Mouse (Mus musculus): ENCODE results near the gene Tpst2. TPM values are rescaled to one million over a fixed set of nuclear protein-coding genes. Genes with fewer than 3 reads are reported as not detected.

Gene Tpst2
- polyA plus RNA-seq, 1 experiment from 2014 or later, result 41.2 TPM

DNA sequence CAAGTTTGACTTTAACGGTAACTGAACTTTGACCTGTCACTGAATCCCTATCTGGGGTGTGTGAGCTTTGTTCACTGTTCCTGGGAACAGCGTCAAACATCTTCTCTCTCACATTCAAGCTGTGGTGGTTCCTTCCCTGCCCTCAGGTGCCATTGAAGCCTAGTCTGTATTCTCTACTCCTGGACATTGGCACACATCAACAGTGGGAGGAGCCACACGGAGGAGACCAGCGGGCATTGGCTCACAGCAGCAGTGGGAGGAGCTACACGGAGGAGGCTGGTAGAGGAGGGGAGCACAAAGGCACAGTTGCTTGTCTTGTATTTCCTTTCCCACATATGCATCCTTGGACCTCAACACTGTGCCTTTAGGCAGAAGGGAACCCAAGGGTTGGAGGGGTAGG lies 33.5 kb upstream of the Tpst2 start:
- Histone ChIP-seq H3K27me3 (ENCODE audit: insufficient read depth, poor library complexity, severe bottlenecking) (peaks cover 49% of the 10 kb centered on the region), H3K27ac (0 out of 2 replicates have a peak overlapping the region, but pooled peaks have one; percentile 36), H3K4me3 (no peak overlapping the region), H3K9me3 (no peaks in the 10 kb centered on the region), H3K4me1 (peaks cover 20% of the 10 kb centered on the region), H3K36me3 (no peaks in the 10 kb centered on the region)
- no peak for DNase-seq (ENCODE audit: low spot score)
- WGBS, result 51% methylated on average over 5 of the region's 5 CpGs

DNA sequence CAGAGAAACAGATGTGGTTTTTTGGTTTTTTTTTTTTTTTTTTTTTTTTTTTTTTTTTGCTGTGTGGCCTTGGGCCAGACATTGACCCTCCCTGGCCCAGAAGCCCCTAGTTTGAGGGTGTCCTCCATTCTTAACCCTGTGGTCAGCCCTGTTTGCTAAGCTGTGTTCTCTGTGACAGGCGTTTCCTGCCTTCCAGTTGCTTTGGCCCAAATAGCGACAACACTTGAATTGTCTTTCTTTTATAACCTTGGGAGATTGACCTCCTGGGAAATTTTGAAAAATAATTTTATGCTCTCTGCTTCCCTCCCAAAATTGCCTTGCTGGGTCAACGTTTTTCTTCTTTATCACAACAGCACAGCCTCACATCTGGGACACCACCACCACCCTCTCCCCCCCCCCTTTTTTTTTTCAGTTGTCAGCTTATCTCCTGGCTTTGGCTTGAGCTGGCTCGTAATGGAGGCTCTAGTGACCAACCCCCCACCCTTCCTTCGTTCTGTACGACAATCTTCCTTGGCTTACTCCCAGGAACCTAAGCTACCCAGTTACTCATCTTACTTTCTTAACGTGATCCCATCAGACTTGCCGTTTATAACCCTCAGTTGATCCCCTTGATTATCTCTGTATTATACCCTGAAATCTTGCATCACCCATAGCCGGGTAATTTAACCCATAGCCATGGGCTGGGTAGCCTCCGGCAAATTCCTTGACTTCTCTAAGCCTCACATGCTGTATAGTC lies 32.8 kb upstream of the Tpst2 start:
- 47% methylated on average over 10 of the region's 10 CpGs for WGBS
- no peak overlapping the region for H3K4me3 ChIP-seq
- H3K9me3 ChIP-seq, result no peaks in the 10 kb centered on the region
- H3K36me3 ChIP-seq, result no peaks in the 10 kb centered on the region
- H3K27me3 ChIP-seq (ENCODE audit: insufficient read depth, poor library complexity, severe bottlenecking), result peaks cover 47% of the 10 kb centered on the region
- peak overlapping the region; percentile 42 for H3K27ac ChIP-seq
- H3K4me1 ChIP-seq, result peaks cover 20% of the 10 kb centered on the region
- no peak for DNase-seq (ENCODE audit: low spot score)

DNA sequence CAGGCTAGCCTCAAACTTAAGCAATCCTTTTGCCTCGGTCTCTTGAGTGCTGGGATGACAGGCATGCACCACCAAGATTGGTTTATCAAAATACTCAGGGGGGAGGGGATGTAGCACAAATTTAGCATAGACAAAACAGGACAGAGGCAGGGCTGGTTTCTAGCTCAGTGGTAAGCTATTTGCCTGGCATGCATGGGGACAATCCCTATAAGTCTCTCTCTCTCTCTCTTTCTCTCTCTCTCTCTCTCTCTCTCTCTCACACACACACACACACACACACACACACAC lies 32.3 kb upstream of the Tpst2 start:
- no peak overlapping the region for H3K4me3 ChIP-seq
- no peak for DNase-seq (ENCODE audit: low spot score)
- H3K27ac ChIP-seq, result peak overlapping the region; percentile 42
- peaks cover 20% of the 10 kb centered on the region for H3K4me1 ChIP-seq
- H3K9me3 ChIP-seq, result no peaks in the 10 kb centered on the region
- H3K27me3 ChIP-seq (ENCODE audit: insufficient read depth, poor library complexity, severe bottlenecking), result peaks cover 47% of the 10 kb centered on the region
- no peaks in the 10 kb centered on the region for H3K36me3 ChIP-seq
- WGBS, result 24% methylated on average over 1 of the region's 1 CpGs

DNA sequence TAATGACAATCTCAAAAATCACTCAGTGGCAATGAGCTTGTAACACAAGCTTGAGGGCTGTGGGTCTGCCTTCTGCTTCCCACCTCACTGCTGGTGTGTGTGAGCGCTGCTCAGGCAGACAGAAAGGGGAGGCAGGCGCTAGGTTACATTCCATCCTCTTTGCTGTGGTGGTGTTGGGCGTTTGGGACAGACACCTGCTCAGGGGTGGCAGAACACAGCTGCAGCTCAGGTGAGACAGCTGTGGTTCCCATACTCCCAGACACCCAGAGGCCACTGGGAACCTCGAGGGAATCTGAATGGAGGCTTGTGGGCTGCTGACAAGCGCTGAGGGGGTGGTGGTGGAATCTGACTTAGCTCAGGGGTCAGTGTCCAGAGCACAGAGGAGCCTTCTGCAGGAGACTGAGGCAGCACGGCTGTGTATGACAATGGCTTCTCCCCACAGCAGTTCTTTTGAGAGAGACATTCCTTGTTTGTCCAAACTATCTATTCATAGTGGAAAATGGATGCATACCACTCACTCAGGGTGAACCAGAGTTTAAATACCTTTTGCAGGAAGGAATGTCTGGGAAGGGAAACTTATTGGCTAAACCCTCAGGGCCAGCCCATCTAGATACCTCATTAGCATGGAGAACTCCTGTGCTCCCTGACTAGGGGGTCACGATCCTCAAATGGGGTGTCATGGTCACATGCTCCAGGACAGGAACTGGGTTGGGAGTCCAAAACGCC lies 31.4 kb upstream of the Tpst2 start:
- H3K27ac ChIP-seq, result no peak overlapping the region

DNA sequence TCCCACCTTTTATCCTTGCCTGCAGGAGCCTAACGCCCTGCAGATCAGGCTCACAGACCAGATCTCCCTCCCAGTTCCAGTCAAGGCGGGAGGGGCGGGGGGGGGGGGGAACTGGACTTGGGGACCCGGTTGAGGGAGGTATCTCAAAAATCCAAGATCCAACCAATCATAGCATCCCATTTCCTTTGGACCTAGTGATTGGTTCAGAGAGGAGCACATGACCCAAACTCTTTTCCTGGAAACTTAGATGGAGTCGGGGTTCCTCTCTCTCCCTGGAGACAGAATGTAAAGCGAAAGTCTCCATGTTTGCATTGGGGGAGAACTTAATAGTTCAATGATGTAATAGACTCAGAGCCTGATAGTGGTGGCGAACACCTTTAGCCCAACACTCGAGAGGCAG lies 29.1 kb upstream of the Tpst2 start:
- Histone ChIP-seq H3K36me3 (no peaks in the 10 kb centered on the region), H3K27ac (no peak overlapping the region), H3K4me1 (peaks cover 19% of the 10 kb centered on the region), H3K9me3 (no peaks in the 10 kb centered on the region), H3K4me3 (no peak overlapping the region), H3K27me3 (ENCODE audit: insufficient read depth, poor library complexity, severe bottlenecking) (peaks cover 52% of the 10 kb centered on the region)
- WGBS, result 41% methylated on average over 8 of the region's 8 CpGs
- no peak for DNase-seq (ENCODE audit: low spot score)

More for the DNA sequence above, 31.4 kb upstream of the Tpst2 start:
- Histone ChIP-seq H3K4me1 (peaks cover 20% of the 10 kb centered on the region), H3K36me3 (no peaks in the 10 kb centered on the region), H3K9me3 (no peaks in the 10 kb centered on the region), H3K4me3 (no peak overlapping the region), H3K27me3 (ENCODE audit: insufficient read depth, poor library complexity, severe bottlenecking) (peaks cover 42% of the 10 kb centered on the region)
- WGBS, result 43% methylated on average over 8 of the region's 8 CpGs
- DNase-seq (ENCODE audit: low spot score), result no peak

DNA sequence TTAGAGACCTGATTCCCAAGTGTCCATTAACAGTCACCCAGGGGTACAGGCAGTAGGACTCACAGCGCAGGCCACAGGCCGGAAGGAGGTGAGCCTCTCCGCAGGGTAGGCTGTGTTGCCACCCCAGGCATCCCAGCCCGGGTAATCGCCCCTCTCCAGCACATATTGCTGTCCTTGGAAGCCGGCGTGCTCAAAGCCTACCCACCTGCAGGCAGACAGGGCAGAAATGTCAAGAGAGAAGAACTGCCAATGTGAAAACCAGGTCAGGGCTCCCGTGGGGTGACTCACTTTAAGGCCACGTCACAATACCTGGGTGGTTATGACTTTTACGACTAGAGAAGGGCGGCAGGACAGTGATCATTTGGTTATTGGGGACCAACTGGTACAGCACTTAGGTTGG lies 27.4 kb upstream of the Tpst2 start:
- Histone ChIP-seq H3K9me3 (no peaks in the 10 kb centered on the region), H3K4me3 (no peak overlapping the region), H3K27me3 (ENCODE audit: insufficient read depth, poor library complexity, severe bottlenecking) (peaks cover 61% of the 10 kb centered on the region), H3K36me3 (no peaks in the 10 kb centered on the region), H3K27ac (no peak overlapping the region), H3K4me1 (peaks cover 22% of the 10 kb centered on the region)
- no peak for DNase-seq (ENCODE audit: low spot score)
- WGBS, result 84% methylated on average over 11 of the region's 11 CpGs

DNA sequence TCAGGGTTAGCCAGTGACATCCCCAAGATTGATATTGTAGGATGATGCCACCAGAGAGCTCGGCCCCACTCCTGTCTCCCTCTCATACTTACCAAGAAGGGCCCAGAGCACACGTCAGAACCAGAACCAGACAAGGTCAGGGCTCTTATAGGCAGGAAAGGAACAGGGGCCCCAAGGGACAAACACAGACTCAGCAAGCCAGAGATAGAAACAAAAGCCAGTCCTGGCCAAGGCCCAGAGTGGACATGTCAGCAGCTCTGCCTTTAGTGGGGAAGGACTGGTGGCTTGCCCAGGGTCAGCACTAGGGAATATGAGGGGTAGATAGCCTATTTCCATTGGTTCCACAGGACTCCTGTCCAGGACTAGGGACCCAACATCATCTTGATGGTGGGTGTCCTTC lies 24.1 kb upstream of the Tpst2 start, which contains the start of gene Cryba4:
TSS of gene Cryba4 (minus strand) at position 119 of the 400 bp plus-strand sequence.
- H3K27me3 ChIP-seq (ENCODE audit: insufficient read depth, poor library complexity, severe bottlenecking), result peaks cover 77% of the 10 kb centered on the region

DNA sequence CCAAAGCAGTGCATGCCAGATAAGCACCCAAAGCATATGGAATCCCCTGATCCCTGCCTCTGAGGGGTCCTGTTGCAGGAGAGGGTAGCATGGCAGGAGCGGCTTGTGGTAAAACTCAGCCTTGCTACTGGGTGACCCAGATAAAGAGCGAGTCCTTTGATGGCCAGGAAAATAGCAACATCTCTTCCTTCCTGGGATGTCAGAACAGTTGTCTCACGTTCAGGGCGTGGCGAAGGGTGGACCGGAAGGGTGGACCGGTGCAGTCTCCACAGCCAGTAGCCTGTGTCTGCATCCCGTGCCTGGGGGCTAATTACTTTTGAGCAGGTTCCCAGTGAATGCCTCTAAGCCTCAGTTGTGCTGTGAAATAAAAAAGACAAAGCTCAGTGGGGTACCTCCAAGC lies 23.3 kb upstream of the Tpst2 start:
- peaks cover 17% of the 10 kb centered on the region for H3K4me1 ChIP-seq
- H3K27me3 ChIP-seq (ENCODE audit: insufficient read depth, poor library complexity, severe bottlenecking), result peaks cover 77% of the 10 kb centered on the region
- no peak overlapping the region for H3K4me3 ChIP-seq
- H3K27ac ChIP-seq, result 0 out of 2 replicates have a peak overlapping the region, but pooled peaks have one; percentile 29
- WGBS, result 37% methylated on average over 8 of the region's 8 CpGs
- H3K9me3 ChIP-seq, result no peaks in the 10 kb centered on the region
- H3K36me3 ChIP-seq, result no peaks in the 10 kb centered on the region
- no peak for DNase-seq (ENCODE audit: low spot score)

More for the DNA sequence above, 24.1 kb upstream of the Tpst2 start, which contains the start of gene Cryba4:
- H3K9me3 ChIP-seq, result no peaks in the 10 kb centered on the region
- H3K4me1 ChIP-seq, result peaks cover 17% of the 10 kb centered on the region
- no peaks in the 10 kb centered on the region for H3K36me3 ChIP-seq
- H3K27ac ChIP-seq, result 0 out of 2 replicates have a peak within 1 kb of the TSS, but pooled peaks have one; percentile 29
- H3K4me3 ChIP-seq, result no peak within 1 kb of the TSS
- DNase-seq (ENCODE audit: low spot score), result no peak
- 62% methylated on average over 2 of the region's 2 CpGs for WGBS

DNA sequence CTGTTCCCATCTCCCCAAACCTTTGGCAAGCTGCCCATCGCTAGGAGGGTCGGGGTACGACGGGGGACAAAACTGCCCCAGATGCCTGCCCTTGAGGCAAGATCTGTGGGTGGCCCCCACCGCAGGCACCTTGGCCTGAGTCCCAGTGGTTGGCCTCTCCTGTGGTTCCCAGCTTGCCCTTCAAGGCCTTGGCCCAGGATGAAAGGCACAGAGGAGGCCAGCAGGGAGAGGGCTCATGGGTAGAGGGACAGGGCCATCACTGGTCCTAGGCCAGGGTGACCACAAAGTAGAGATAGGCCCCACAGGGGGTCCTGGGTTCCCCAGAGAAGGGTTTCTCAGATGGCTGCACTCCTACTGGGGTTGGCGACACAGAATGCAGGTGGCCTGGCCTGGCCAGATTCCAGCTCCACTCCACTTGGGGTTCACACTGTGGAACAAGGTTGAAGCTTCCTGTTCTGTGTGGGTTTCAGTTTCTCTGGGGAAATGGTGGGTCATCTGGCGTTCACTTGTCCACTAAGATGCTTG lies 22.1 kb upstream of the Tpst2 start:
- 80% methylated on average over 7 of the region's 7 CpGs for whole genome bisulfite sequencing
- Histone ChIP-seq H3K9me3 (no peaks in the 10 kb centered on the region), H3K4me3 (no peak overlapping the region), H3K27ac (0 out of 2 replicates have a peak overlapping the region, but pooled peaks have one; percentile 16), H3K4me1 (peaks cover 17% of the 10 kb centered on the region), H3K36me3 (no peaks in the 10 kb centered on the region), H3K27me3 (ENCODE audit: insufficient read depth, poor library complexity, severe bottlenecking) (peaks cover 72% of the 10 kb centered on the region)
- DNase-seq (ENCODE audit: low spot score), result no peak

DNA sequence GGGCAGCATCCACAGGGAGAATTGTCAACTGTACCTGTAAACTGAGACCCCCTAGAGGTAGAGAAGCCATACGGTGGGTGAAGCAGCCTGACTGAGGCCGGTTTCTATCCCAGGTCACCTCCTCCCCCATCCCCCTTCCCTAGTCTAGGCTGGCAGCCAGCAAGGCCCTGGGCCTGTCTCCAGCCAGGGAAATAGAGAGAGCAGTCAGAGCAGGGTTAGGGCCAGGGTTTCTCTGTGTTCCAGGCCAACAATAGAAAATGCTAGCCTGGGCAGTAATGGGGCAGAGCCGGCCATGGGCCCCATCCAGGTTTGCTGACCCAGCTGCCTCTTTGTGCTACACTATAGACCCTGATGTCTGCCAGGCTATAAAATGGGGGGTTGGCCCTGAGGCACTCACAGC lies 21.1 kb upstream of the Tpst2 start, which contains the start of gene Crybb1:
TSS of gene Crybb1 (plus strand) at position 390 of the 400 bp plus-strand sequence.
- H3K4me3 ChIP-seq, result no peak within 1 kb of the TSS
- peaks cover 17% of the 10 kb centered on the region for H3K4me1 ChIP-seq
- peaks cover 75% of the 10 kb centered on the region for H3K27me3 ChIP-seq (ENCODE audit: insufficient read depth, poor library complexity, severe bottlenecking)
- no peak for DNase-seq (ENCODE audit: low spot score)
- WGBS, result 60% methylated on average over 3 of the region's 3 CpGs
- H3K9me3 ChIP-seq, result no peaks in the 10 kb centered on the region
- H3K27ac ChIP-seq, result no peak within 1 kb of the TSS
- H3K36me3 ChIP-seq, result no peaks in the 10 kb centered on the region

DNA sequence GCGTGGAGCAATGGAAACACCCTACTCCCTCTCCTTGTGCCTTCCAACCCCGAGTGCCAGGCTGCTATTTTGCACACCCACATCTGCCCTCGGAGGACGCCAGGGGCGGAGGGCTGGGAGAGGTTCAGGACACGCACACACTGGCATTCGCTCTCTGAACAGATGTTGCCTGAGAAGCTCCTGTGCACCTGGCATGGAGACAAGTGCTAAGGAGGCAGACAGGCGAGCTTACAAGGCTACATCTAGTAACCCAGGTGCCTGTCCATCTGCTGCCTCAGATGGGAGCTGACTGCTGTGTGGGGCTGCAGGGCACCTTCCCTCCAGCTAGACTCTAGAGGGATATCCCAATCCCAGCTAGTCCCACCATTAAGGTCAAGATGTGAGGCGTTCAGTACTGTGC lies 20.0 kb upstream of the Tpst2 start:
- 73% methylated on average over 9 of the region's 9 CpGs for WGBS
- Histone ChIP-seq H3K4me3 (no peak overlapping the region), H3K4me1 (peaks cover 17% of the 10 kb centered on the region), H3K27ac (no peak overlapping the region), H3K27me3 (ENCODE audit: insufficient read depth, poor library complexity, severe bottlenecking) (peaks cover 75% of the 10 kb centered on the region), H3K36me3 (no peaks in the 10 kb centered on the region), H3K9me3 (no peaks in the 10 kb centered on the region)
- DNase-seq (ENCODE audit: low spot score), result no peak

DNA sequence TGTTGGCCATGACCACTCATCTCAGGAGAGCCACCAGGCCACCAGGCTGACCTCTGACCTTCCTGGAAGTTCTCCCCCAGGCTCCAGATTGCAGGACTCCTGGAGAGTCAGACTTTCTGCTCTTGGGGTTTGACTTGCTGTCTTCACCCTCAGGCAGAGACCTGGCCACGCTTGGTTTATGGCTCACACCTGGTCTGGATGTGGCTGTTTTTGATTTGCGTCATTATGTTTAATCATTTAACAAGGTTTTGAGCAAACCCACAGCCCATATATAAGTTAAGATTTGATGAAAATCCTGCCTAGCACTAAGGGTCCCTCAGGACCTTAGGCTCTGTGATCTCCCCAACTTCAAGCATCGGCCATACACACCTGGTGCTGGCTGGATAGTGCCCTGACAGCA lies 18.6 kb upstream of the Tpst2 start:
- H3K27ac ChIP-seq, result no peak overlapping the region
- DNase-seq (ENCODE audit: low spot score), result no peak
- H3K4me1 ChIP-seq, result peaks cover 9% of the 10 kb centered on the region
- H3K27me3 ChIP-seq (ENCODE audit: insufficient read depth, poor library complexity, severe bottlenecking), result peaks cover 69% of the 10 kb centered on the region
- H3K9me3 ChIP-seq, result no peaks in the 10 kb centered on the region
- 76% methylated on average over 3 of the region's 3 CpGs for WGBS
- no peaks in the 10 kb centered on the region for H3K36me3 ChIP-seq
- H3K4me3 ChIP-seq, result no peak overlapping the region
